In the genomic region with DNA sequence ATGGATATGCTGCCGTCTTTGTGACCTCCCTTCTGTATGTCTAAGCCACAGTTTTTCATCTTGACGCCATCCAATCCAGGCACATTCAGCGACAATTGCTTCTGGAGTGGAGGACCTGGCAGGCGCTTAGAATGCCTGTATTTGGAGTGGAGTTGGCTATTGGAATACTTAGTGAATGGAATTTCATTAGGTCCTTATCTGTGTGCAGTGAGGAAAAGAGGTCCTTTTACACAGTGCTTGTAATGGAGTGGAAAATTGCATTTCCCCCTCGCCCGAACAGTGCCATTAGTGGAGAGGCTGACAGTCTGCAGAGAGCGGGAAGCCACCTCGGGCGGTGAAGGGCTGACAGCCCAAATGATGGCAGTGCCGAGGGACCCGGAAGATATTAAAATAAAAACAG, we compare ENCODE assay signal across 13 mouse cellular contexts.
A peak's percentile ranks its signal among the peaks of the same experiment; 100 is the strongest.
DNase-seq lines count a peak whose midpoint lies in the region; ATAC-seq and TF ChIP-seq lines count a peak whose summit lies in the region.
"Had no signal": no experiment of that assay in that cellular context is flagged by ENCODE, and none has a peak within 500 bp of the region (broad histone marks: within the 10 kb centered on the region; RNA-seq: fewer than 3 reads in every experiment).

No protein-coding gene starts in this region.

- H3K36me3 ChIP-seq in hindbrain, embryonic 13.5 days = no peaks in the 10 kb centered on the region
- H3K36me3 ChIP-seq in hindbrain, embryonic 12.5 days = no peaks in the 10 kb centered on the region
- no peaks in the 10 kb centered on the region for H3K36me3 ChIP-seq in forebrain, embryonic 12.5 days (replicated peaks)
- no peaks in the 10 kb centered on the region for H3K36me3 ChIP-seq in lung, embryonic 16.5 days (ENCODE audit: control insufficient read depth, insufficient read depth, low read length)
- H3K36me3 ChIP-seq: intestine, embryonic 15.5 days had no signal

- 0 out of 2 replicates have a peak, but pooled peaks cover 5% of the 10 kb centered on the region for H3K27me3 ChIP-seq in hindbrain, embryonic 13.5 days
- no peaks in the 10 kb centered on the region; the same call in 1 of the 2 replicates for H3K27me3 ChIP-seq in hindbrain, embryonic 12.5 days
- H3K27me3 ChIP-seq in forebrain, embryonic 12.5 days = peaks cover 73% of the 10 kb centered on the region
- no peaks in the 10 kb centered on the region for H3K27me3 ChIP-seq in lung, embryonic 16.5 days (ENCODE audit: control insufficient read depth, insufficient read depth, low read depth, low read length)
- H3K27me3 ChIP-seq: intestine, embryonic 15.5 days had no signal

- no peak overlapping the region for H3K4me2 ChIP-seq in hindbrain, embryonic 13.5 days
- no peak overlapping the region for H3K4me2 ChIP-seq in hindbrain, embryonic 12.5 days (replicated peaks)
- no peak overlapping the region for H3K4me2 ChIP-seq in forebrain, embryonic 12.5 days
- H3K4me2 ChIP-seq in lung, embryonic 16.5 days (ENCODE audit: low read depth, low read length) = peak overlapping the region; percentile 5; the same call in 1 of the 2 replicates
- H3K4me2 ChIP-seq: intestine, embryonic 15.5 days had no signal

- 35% methylated on average over 11 of the region's 11 CpGs for WGBS in hindbrain, embryonic 13.5 days
- WGBS in hindbrain, embryonic 12.5 days = 53% methylated on average over 11 of the region's 11 CpGs
- 31% methylated on average over 11 of the region's 11 CpGs for WGBS in forebrain, embryonic 12.5 days
- 57% methylated on average over 11 of the region's 11 CpGs for WGBS in lung, embryonic 16.5 days

- H3K4me3 ChIP-seq in hindbrain, embryonic 13.5 days = no peak overlapping the region
- H3K4me3 ChIP-seq in hindbrain, embryonic 12.5 days = no peak overlapping the region
- H3K4me3 ChIP-seq in forebrain, embryonic 12.5 days (replicated peaks) = no peak overlapping the region
- no peak overlapping the region for H3K4me3 ChIP-seq in lung, embryonic 16.5 days (ENCODE audit: low read length)
- H3K4me3 ChIP-seq in layer of hippocampus, adult 2 months = no peak overlapping the region
- H3K4me3 ChIP-seq: intestine, embryonic 15.5 days; myocyte had no signal

- no peaks in the 10 kb centered on the region for H3K9me3 ChIP-seq in hindbrain, embryonic 13.5 days
- H3K9me3 ChIP-seq in hindbrain, embryonic 12.5 days (replicated peaks) = no peaks in the 10 kb centered on the region
- no peaks in the 10 kb centered on the region for H3K9me3 ChIP-seq in forebrain, embryonic 12.5 days
- no peaks in the 10 kb centered on the region for H3K9me3 ChIP-seq in lung, embryonic 16.5 days (ENCODE audit: control insufficient read depth, low read length)
- H3K9me3 ChIP-seq: intestine, embryonic 15.5 days had no signal

- no peak for TF ChIP-seq CTCF in layer of hippocampus, adult 2 months (conservative IDR thresholded peaks at IDR 0.05)

- ATAC-seq in hindbrain, embryonic 13.5 days (ENCODE audit: low FRiP score) = peak; percentile 46; the same call in 1 of the 2 replicates
- ATAC-seq in hindbrain, embryonic 12.5 days (ENCODE audit: low FRiP score) = no peak
- ATAC-seq in forebrain, embryonic 12.5 days (ENCODE audit: low FRiP score) = peak; percentile 73
- ATAC-seq in lung, embryonic 16.5 days (ENCODE audit: low read depth) = peak; percentile 93
- no peak for ATAC-seq in monocyte, adult 5-6 weeks (replicated peaks; ENCODE audit: insufficient number of reproducible peaks, low FRiP score, low TSS enrichment, poor library complexity, severe bottlenecking)
- ATAC-seq: intestine, embryonic 15.5 days had no signal

- H3K27ac ChIP-seq in hindbrain, embryonic 13.5 days = peak overlapping the region; percentile 52
- no peak overlapping the region for H3K27ac ChIP-seq in hindbrain, embryonic 12.5 days
- no peak overlapping the region for H3K27ac ChIP-seq in forebrain, embryonic 12.5 days
- peak overlapping the region; percentile 18; the same call in 1 of the 2 replicates for H3K27ac ChIP-seq in lung, embryonic 16.5 days (ENCODE audit: low read length)
- H3K27ac ChIP-seq in layer of hippocampus, adult 2 months = no peak overlapping the region
- H3K27ac ChIP-seq: intestine, embryonic 15.5 days had no signal

- H3K9ac ChIP-seq in hindbrain, embryonic 13.5 days = no peak overlapping the region
- H3K9ac ChIP-seq in hindbrain, embryonic 12.5 days = no peak overlapping the region
- H3K9ac ChIP-seq in forebrain, embryonic 12.5 days = no peak overlapping the region
- H3K9ac ChIP-seq in lung, embryonic 16.5 days (ENCODE audit: low read length) = no peak overlapping the region
- H3K9ac ChIP-seq: intestine, embryonic 15.5 days had no signal

- peak; percentile 16 for DNase-seq in embryo, embryonic 11 days
- no peak for DNase-seq in ovary, postnatal 36 days (ENCODE audit: low spot score)
- DNase-seq in layer of hippocampus, adult 2 months (ENCODE audit: low spot score in 2 of 2) = no peak
- DNase-seq: adrenal gland, postnatal 10 days; gastrocnemius, postnatal 10 days; thymus, postnatal 25 days had no signal

- peaks cover 11% of the 10 kb centered on the region for H3K4me1 ChIP-seq in hindbrain, embryonic 13.5 days (replicated peaks)
- no peaks in the 10 kb centered on the region for H3K4me1 ChIP-seq in hindbrain, embryonic 12.5 days
- H3K4me1 ChIP-seq in forebrain, embryonic 12.5 days = peaks cover 3% of the 10 kb centered on the region; the same call in 1 of the 2 replicates
- peaks cover 4% of the 10 kb centered on the region; the same call in 1 of the 2 replicates for H3K4me1 ChIP-seq in lung, embryonic 16.5 days (replicated peaks; ENCODE audit: control insufficient read depth, insufficient read depth, low read length)
- H3K4me1 ChIP-seq: intestine, embryonic 15.5 days had no signal

Comparison
In these comparisons a context has a peak if more than half of its experiments do, and no peak if none do; other contexts are left out.
1. ATAC-seq: peak in hindbrain, embryonic 13.5 days (single experiment), forebrain, embryonic 12.5 days (single experiment) and lung, embryonic 16.5 days (single experiment); none in hindbrain, embryonic 12.5 days (single experiment) and monocyte, adult 5-6 weeks (single experiment).
2. H3K27ac ChIP-seq: peak in hindbrain, embryonic 13.5 days (single experiment) and lung, embryonic 16.5 days (single experiment); none in hindbrain, embryonic 12.5 days (single experiment), forebrain, embryonic 12.5 days (single experiment) and layer of hippocampus, adult 2 months (single experiment).